Mouse (Mus musculus): Measurements from ENCODE around the gene Olfr1459. TPM values are rescaled to one million over a fixed set of nuclear protein-coding genes. Genes with fewer than 3 reads are reported as not detected.

The Olfr1459 gene
- not detected in 2 replicates for polyA plus RNA-seq (2012; rRNA removed)
- not detected in 2 replicates for polyA plus RNA-seq (2014; fragmentation: Nextera tagmentation; extraction: Ambion mirVana)

DNA sequence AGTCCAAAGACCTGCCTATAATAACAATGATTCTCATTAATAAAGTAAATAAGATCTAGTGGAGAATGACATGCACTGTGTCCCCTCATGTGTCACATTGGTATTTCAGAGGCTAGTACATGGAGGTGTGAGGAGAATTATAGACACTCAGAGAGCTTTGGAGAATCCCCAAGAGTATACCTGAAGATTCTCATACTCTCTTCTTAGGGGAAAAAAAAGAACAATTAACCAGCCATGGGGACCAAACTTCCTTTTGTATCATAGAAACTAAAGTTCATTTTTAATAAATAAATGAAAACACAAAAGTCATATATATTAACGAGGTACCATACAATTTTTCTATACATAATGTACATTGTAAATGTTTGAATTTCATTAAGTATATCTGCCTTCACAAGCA is at the start of gene Olfr1459:
Gene Olfr1459, minus strand, starts transcription at position 101 of the 400 bp plus-strand sequence.
- WGBS, result 78% methylated on average over 1 of the region's 1 CpGs
- Histone ChIP-seq H3K36me3 (ENCODE audit: control insufficient read depth, insufficient read depth, low read length) (no peaks in the 10 kb centered on the region), H3K9me3 (ENCODE audit: control insufficient read depth, low read length) (peaks cover 13% of the 10 kb centered on the region), H3K27ac (replicated peaks; ENCODE audit: low read depth, low read length) (no peak within 1 kb of the TSS), H3K4me3 (replicated peaks; ENCODE audit: low read length) (no peak within 1 kb of the TSS), H3K4me2 (replicated peaks; ENCODE audit: low read depth, low read length, severe bottlenecking) (no peak within 1 kb of the TSS), H3K9ac (ENCODE audit: low read depth, low read length, severe bottlenecking) (no peak within 1 kb of the TSS), H3K27me3 (ENCODE audit: control insufficient read depth, insufficient read depth, low read length) (no peaks in the 10 kb centered on the region), H3K4me1 (ENCODE audit: control insufficient read depth, insufficient read depth, low read length) (no peaks in the 10 kb centered on the region)
- DNase-seq (ENCODE audit: low spot score) (no peak), ATAC-seq (ENCODE audit: low FRiP score, low read depth) (no peak)
- TF ChIP-seq POLR2A (IDR thresholded peaks at IDR 0.05; ENCODE audit: borderline replicate concordance, extremely low read depth, insufficient read depth, insufficient read length), result no peak

DNA sequence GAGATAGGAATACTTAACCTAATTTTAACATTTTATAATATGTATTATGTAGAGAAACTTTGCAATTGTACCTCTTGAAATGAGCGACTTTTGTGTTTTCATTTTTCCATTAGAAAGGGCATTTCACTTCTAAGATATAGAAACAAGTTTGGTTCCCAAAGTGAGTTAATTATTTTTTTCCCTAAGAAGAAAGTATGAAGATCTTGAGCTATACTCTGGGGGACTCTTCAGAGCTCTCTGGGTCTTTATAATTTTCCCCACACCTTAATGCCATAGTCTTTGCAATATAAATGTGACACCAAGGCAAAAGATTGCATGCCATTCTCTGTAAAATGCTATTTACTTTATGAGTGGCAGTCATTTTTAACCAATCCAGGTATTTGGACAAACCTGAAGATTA is 36.1 kb upstream of the Olfr1459 start, which contains the start of gene Olfr1462:
Gene Olfr1462, plus strand, starts transcription at position 301 of the 400 bp plus-strand sequence.
- H3K9ac ChIP-seq (ENCODE audit: low read depth, low read length, severe bottlenecking), result no peak within 1 kb of the TSS
- H3K4me3 ChIP-seq (replicated peaks; ENCODE audit: low read length), result no peak within 1 kb of the TSS
- no peak within 1 kb of the TSS for H3K4me2 ChIP-seq (replicated peaks; ENCODE audit: low read depth, low read length, severe bottlenecking)
- H3K4me1 ChIP-seq (ENCODE audit: control insufficient read depth, insufficient read depth, low read length), result no peaks in the 10 kb centered on the region
- no peak within 1 kb of the TSS for H3K27ac ChIP-seq (replicated peaks; ENCODE audit: low read depth, low read length)
- DNase-seq (ENCODE audit: low spot score) (no peak), ATAC-seq (ENCODE audit: low FRiP score, low read depth) (no peak)
- H3K27me3 ChIP-seq (ENCODE audit: control insufficient read depth, insufficient read depth, low read length), result no peaks in the 10 kb centered on the region
- no peaks in the 10 kb centered on the region for H3K36me3 ChIP-seq (ENCODE audit: control insufficient read depth, insufficient read depth, low read length)
- H3K9me3 ChIP-seq (ENCODE audit: control insufficient read depth, low read length), result 0 out of 2 replicates have a peak, but pooled peaks cover 10% of the 10 kb centered on the region
- WGBS, result 82% methylated on average over 1 of the region's 1 CpGs
- no peak for TF ChIP-seq POLR2A (IDR thresholded peaks at IDR 0.05; ENCODE audit: borderline replicate concordance, extremely low read depth, insufficient read depth, insufficient read length)

GRCm38 (mm10) chr19:13162700-13163099 is 13.4 kb upstream of the Olfr1459 start, which contains the start of gene Olfr1461:
Olfr1461 (plus strand) TSS chr19:13163000.
- Histone ChIP-seq H3K4me2 (replicated peaks; ENCODE audit: low read depth, low read length, severe bottlenecking) (no peak within 1 kb of the TSS), H3K27ac (replicated peaks; ENCODE audit: low read depth, low read length) (no peak within 1 kb of the TSS), H3K9ac (ENCODE audit: low read depth, low read length, severe bottlenecking) (no peak within 1 kb of the TSS), H3K36me3 (ENCODE audit: control insufficient read depth, insufficient read depth, low read length) (no peaks in the 10 kb centered on the region), H3K4me3 (replicated peaks; ENCODE audit: low read length) (no peak within 1 kb of the TSS), H3K9me3 (ENCODE audit: control insufficient read depth, low read length) (no peaks in the 10 kb centered on the region), H3K4me1 (ENCODE audit: control insufficient read depth, insufficient read depth, low read length) (no peaks in the 10 kb centered on the region), H3K27me3 (ENCODE audit: control insufficient read depth, insufficient read depth, low read length) (no peaks in the 10 kb centered on the region)
- no peak for TF ChIP-seq POLR2A (IDR thresholded peaks at IDR 0.05; ENCODE audit: borderline replicate concordance, extremely low read depth, insufficient read depth, insufficient read length)
- 45% methylated on average over 1 of the region's 1 CpGs for WGBS
- ATAC-seq (ENCODE audit: low FRiP score, low read depth), result no peak
- DNase-seq (ENCODE audit: low spot score), result no peak

- WGBS, result 75% methylated on average over 3 of the region's 3 CpGs
- Histone ChIP-seq H3K9me3 (ENCODE audit: control insufficient read depth, low read length) (no peaks in the 10 kb centered on the region), H3K4me2 (replicated peaks; ENCODE audit: low read depth, low read length, severe bottlenecking) (no peak within 1 kb of the TSS), H3K9ac (ENCODE audit: low read depth, low read length, severe bottlenecking) (no peak within 1 kb of the TSS), H3K27ac (replicated peaks; ENCODE audit: low read depth, low read length) (no peak within 1 kb of the TSS), H3K27me3 (ENCODE audit: control insufficient read depth, insufficient read depth, low read length) (no peaks in the 10 kb centered on the region), H3K36me3 (ENCODE audit: control insufficient read depth, insufficient read depth, low read length) (no peaks in the 10 kb centered on the region), H3K4me1 (ENCODE audit: control insufficient read depth, insufficient read depth, low read length) (no peaks in the 10 kb centered on the region), H3K4me3 (replicated peaks; ENCODE audit: low read length) (no peak within 1 kb of the TSS)
- ATAC-seq (ENCODE audit: low FRiP score, low read depth) (no peak), DNase-seq (ENCODE audit: low spot score) (no peak)
- no peak for TF ChIP-seq POLR2A (IDR thresholded peaks at IDR 0.05; ENCODE audit: borderline replicate concordance, extremely low read depth, insufficient read depth, insufficient read length)
These were observed 42.7 kb downstream of the Olfr1459 start, which contains the start of gene Olfr1458 for GRCm38 (mm10) chr19:13106675-13107074. Olfr1458 (minus strand) TSS chr19:13106775.

- DNase-seq (ENCODE audit: low spot score) (no peak), ATAC-seq (ENCODE audit: low FRiP score, low read depth) (no peak)
- Histone ChIP-seq H3K9ac (ENCODE audit: low read depth, low read length, severe bottlenecking) (no peak within 1 kb of the TSS), H3K27me3 (ENCODE audit: control insufficient read depth, insufficient read depth, low read length) (no peaks in the 10 kb centered on the region), H3K9me3 (ENCODE audit: control insufficient read depth, low read length) (no peaks in the 10 kb centered on the region), H3K27ac (replicated peaks; ENCODE audit: low read depth, low read length) (no peak within 1 kb of the TSS), H3K4me3 (replicated peaks; ENCODE audit: low read length) (no peak within 1 kb of the TSS), H3K4me1 (ENCODE audit: control insufficient read depth, insufficient read depth, low read length) (no peaks in the 10 kb centered on the region), H3K4me2 (replicated peaks; ENCODE audit: low read depth, low read length, severe bottlenecking) (no peak within 1 kb of the TSS), H3K36me3 (ENCODE audit: control insufficient read depth, insufficient read depth, low read length) (no peaks in the 10 kb centered on the region)
- TF ChIP-seq POLR2A (IDR thresholded peaks at IDR 0.05; ENCODE audit: borderline replicate concordance, extremely low read depth, insufficient read depth, insufficient read length), result no peak
- 65% methylated on average over 2 of the region's 2 CpGs for WGBS
These were observed 51.6 kb downstream of the Olfr1459 start, which contains the start of gene Olfr1457 for GRCm38 (mm10) chr19:13097791-13098190. Olfr1457 (minus strand) TSS chr19:13097891.

Measured in limb, embryonic 14.5 days (tissue).